Mouse (Mus musculus): Measurements from ENCODE around the gene Rgs3. TPM values are rescaled to one million over a fixed set of nuclear protein-coding genes. Genes with fewer than 3 reads are reported as not detected.

Gene Rgs3
- polyA plus RNA-seq, 1 experiment from 2014 or later: 49.1 TPM

DNA sequence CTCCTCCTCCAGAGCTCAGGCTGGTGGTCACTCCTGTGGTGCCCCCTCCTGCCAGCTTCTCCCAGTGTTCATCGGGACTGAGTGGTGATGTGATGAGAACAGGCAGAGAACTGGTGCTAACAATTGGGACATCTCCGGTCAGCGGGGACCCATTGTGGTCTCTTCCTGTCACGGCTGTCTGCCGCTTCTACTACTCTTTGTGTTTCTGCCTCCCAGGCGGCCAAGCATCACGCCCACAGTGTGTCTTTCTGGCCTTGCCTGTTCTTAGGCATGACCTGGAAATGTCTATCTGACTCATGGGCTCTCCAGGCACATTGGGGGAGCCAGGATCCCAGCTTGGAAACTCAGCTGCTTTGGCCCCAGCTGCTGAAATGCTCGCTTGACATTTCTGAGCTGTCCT, 83.8 kb downstream of the Rgs3 start:
- Histone ChIP-seq H3K9ac (replicated peaks; ENCODE audit: low read length) (no peak overlapping the region), H3K4me1 (ENCODE audit: control insufficient read depth, insufficient read depth, low read length) (no peaks in the 10 kb centered on the region), H3K4me3 (replicated peaks; ENCODE audit: low read depth, low read length) (no peak overlapping the region), H3K27ac (replicated peaks; ENCODE audit: low read depth, low read length) (no peak overlapping the region), H3K27me3 (ENCODE audit: control insufficient read depth, insufficient read depth, low read length) (no peaks in the 10 kb centered on the region), H3K9me3 (ENCODE audit: control insufficient read depth, low read length) (no peaks in the 10 kb centered on the region), H3K36me3 (ENCODE audit: control insufficient read depth, insufficient read depth, low read length) (no peaks in the 10 kb centered on the region; the same call in 1 of the 2 replicates), H3K4me2 (ENCODE audit: low read length) (no peak overlapping the region)
- DNase-seq (no peak), ATAC-seq (ENCODE audit: low FRiP score, low TSS enrichment) (no peak)
- 22% methylated on average over 8 of the region's 8 CpGs for WGBS

DNA sequence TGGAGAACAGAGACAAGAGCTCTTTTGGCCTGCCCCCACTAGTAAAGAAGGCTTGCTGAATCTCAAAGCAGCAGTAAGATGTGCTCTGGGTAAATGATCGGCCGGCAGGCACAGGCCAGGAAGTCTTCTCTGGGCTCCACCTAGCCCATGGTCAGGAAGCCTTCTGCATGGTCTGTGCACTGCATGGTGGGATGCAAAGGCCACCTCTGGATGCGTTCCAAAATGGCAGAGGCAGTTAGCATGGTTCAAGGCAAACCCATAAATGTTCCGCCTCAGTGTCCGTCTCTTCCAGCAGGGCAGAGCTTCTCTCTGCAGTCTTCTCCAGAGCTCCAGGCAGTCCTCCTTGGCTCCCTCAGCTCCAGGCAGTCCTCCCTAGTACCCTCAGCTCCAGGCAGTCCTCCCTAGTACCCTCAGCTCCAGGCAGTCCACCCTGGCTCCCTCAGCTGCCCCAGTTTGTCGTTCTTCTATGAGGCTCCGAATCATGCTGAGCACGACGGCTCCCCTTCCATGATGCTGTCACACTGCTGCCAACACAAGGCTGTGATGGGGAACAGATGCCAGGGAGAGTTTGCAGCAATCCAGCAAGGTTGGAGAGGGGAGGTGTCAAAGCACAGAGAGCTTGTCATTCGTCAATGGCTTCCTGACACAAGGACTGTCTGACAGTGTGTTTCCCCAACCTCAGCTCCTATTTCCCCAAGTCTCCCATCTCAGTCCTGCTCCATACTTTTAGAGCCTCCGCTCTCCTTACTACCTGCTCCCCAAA, 84.6 kb downstream of the Rgs3 start:
- H3K27ac ChIP-seq (replicated peaks; ENCODE audit: low read depth, low read length): no peak overlapping the region

DNA sequence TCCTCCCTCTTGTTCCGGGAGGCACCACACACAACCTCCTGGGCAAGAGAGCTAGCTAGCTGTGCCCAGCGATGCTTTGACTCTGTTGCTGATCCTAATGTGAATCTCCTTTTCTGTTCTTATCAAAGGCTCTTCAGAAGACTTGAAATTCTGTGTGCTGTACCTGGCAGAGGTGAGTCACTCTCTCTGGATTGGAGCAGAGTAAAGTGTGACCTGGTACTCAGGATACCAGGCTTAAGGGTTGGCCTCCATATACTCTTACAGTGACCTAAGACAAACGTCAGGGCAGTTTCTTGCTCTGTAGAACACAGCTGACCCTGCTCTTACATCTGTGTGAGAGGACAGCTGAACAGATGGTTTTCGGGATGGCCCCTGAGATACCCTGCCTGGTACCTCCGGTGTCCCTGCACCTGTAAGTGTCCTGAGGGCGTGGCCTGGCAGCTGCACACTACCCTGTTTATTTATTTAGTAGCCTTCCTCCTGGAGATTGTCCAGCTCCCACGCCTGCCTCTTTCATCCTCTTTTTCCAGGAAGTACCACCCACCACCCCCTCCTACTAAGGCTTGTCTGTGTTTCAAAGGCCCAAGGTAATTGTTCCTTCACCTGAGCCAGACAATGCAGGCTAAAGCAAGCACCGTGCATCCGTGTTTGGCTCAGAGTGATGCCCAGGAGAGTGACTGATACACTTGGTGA, 87.1 kb downstream of the Rgs3 start:
- H3K36me3 ChIP-seq (ENCODE audit: control insufficient read depth, insufficient read depth, low read length): no peaks in the 10 kb centered on the region
- H3K27ac ChIP-seq (replicated peaks; ENCODE audit: low read depth, low read length): no peak overlapping the region
- no peak overlapping the region for H3K4me2 ChIP-seq (ENCODE audit: low read length)
- WGBS: 83% methylated on average over 9 of the region's 9 CpGs
- H3K4me1 ChIP-seq (ENCODE audit: control insufficient read depth, insufficient read depth, low read length): no peaks in the 10 kb centered on the region
- H3K9ac ChIP-seq (replicated peaks; ENCODE audit: low read length): no peak overlapping the region
- no peak for ATAC-seq (ENCODE audit: low FRiP score, low TSS enrichment)
- H3K4me3 ChIP-seq (replicated peaks; ENCODE audit: low read depth, low read length): no peak overlapping the region
- H3K27me3 ChIP-seq (ENCODE audit: control insufficient read depth, insufficient read depth, low read length): no peaks in the 10 kb centered on the region
- H3K9me3 ChIP-seq (ENCODE audit: control insufficient read depth, low read length): no peaks in the 10 kb centered on the region
- DNase-seq: no peak

More for the DNA sequence above, 84.6 kb downstream of the Rgs3 start:
- DNase-seq (no peak), ATAC-seq (ENCODE audit: low FRiP score, low TSS enrichment) (no peak)
- no peak overlapping the region for H3K4me2 ChIP-seq (ENCODE audit: low read length)
- WGBS: 87% methylated on average over 11 of the region's 11 CpGs
- no peaks in the 10 kb centered on the region for H3K4me1 ChIP-seq (ENCODE audit: control insufficient read depth, insufficient read depth, low read length)
- no peaks in the 10 kb centered on the region; the same call in 1 of the 2 replicates for H3K36me3 ChIP-seq (ENCODE audit: control insufficient read depth, insufficient read depth, low read length)
- H3K9ac ChIP-seq (replicated peaks; ENCODE audit: low read length): no peak overlapping the region
- no peaks in the 10 kb centered on the region for H3K27me3 ChIP-seq (ENCODE audit: control insufficient read depth, insufficient read depth, low read length)
- no peak overlapping the region for H3K4me3 ChIP-seq (replicated peaks; ENCODE audit: low read depth, low read length)
- H3K9me3 ChIP-seq (ENCODE audit: control insufficient read depth, low read length): no peaks in the 10 kb centered on the region

DNA sequence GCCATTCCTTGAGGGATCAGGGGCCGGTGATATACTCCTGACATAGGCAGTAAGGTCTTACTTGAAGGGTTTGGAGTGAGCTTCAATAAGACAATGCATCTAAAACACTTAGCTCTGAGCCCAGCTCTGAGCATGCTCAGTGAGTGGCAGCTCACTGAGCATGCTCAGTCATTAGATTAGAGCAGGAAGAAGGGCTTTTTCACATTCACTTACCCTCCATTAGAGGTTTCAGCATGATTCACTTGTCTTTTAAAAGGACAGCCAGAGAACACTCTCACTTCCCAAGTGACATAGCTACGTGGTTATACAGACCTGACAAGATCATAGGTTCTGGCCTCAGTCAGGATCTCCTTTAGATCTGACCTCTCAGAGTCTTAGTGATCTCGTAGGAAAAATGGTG, 89.2 kb downstream of the Rgs3 start:
- no peaks in the 10 kb centered on the region for H3K4me1 ChIP-seq (ENCODE audit: control insufficient read depth, insufficient read depth, low read length)
- H3K9ac ChIP-seq (replicated peaks; ENCODE audit: low read length): no peak overlapping the region
- no peak overlapping the region for H3K27ac ChIP-seq (replicated peaks; ENCODE audit: low read depth, low read length)
- no peak for DNase-seq
- 82% methylated on average over 3 of the region's 3 CpGs for WGBS
- no peak overlapping the region for H3K4me3 ChIP-seq (replicated peaks; ENCODE audit: low read depth, low read length)
- no peaks in the 10 kb centered on the region for H3K27me3 ChIP-seq (ENCODE audit: control insufficient read depth, insufficient read depth, low read length)
- H3K36me3 ChIP-seq (ENCODE audit: control insufficient read depth, insufficient read depth, low read length): no peaks in the 10 kb centered on the region
- no peak overlapping the region for H3K4me2 ChIP-seq (ENCODE audit: low read length)
- no peaks in the 10 kb centered on the region for H3K9me3 ChIP-seq (ENCODE audit: control insufficient read depth, low read length)
- ATAC-seq (ENCODE audit: low FRiP score, low TSS enrichment): no peak

DNA sequence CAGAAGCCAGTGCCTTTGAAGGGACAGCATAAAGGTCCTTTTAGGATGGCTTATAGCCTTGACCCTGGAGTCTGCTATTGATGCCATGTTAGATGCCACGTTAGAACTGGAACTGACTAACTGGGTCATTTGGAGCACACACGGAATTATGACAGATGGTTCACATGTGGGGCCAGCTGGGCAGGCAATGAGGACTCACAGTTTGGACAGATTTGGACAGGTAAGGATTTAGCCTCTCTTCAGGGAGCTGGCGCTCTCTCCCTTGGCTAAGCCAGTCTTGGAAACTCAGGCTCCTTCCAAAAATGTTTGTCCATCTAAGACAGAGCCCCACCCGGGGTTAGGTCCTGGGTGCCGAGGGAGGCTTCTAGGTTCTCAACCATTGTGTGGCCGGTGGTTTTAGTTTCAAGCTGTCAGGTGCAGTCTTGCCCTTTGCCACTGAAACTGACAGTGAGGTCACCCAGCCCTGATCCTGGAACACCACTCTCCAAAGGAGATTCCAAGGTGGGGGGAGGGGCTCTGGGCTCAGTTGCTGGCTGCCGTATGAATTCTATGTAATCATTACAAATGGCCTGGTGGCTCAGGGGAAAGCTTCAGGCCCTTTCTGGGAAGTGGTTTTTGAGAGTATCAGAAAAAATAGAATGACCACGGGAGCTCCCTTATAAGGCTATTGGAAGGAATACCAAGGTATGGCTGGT, 90.0 kb downstream of the Rgs3 start:
- Histone ChIP-seq H3K27ac (replicated peaks; ENCODE audit: low read depth, low read length) (no peak overlapping the region), H3K4me1 (ENCODE audit: control insufficient read depth, insufficient read depth, low read length) (no peaks in the 10 kb centered on the region), H3K27me3 (ENCODE audit: control insufficient read depth, insufficient read depth, low read length) (no peaks in the 10 kb centered on the region), H3K36me3 (ENCODE audit: control insufficient read depth, insufficient read depth, low read length) (no peaks in the 10 kb centered on the region), H3K4me3 (replicated peaks; ENCODE audit: low read depth, low read length) (no peak overlapping the region), H3K9ac (replicated peaks; ENCODE audit: low read length) (no peak overlapping the region), H3K4me2 (ENCODE audit: low read length) (no peak overlapping the region), H3K9me3 (ENCODE audit: control insufficient read depth, low read length) (no peaks in the 10 kb centered on the region)
- WGBS: 84% methylated on average over 8 of the region's 8 CpGs
- DNase-seq (no peak), ATAC-seq (ENCODE audit: low FRiP score, low TSS enrichment) (no peak)

DNA sequence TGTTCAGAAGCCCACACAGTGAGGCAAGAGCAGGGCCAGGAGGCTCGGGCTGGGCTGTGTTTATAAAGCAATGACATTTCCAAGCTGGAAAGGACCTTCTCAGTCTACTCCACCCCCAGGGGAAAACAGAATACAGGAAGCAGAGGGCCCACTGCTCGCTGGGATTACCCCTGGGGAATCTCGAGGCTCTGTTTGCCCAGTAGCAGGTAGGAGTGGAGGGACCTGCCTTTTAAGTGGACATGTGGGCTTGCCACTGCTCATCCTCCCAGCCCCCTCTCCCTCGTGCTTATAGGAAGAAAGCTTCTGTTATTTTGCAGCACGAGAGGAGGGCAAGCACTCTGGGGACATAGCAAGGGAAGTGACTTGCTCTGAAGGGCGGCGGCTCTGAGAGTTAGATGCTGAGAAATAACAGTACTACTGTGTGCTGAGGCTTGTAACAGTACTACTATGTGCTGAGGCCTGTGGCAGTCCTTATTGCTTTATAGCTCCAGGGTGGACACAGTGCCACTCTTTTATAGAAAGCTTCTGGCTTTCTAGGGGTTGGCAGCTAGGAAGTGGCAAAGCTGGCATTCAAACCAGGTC, 91.6 kb downstream of the Rgs3 start:
- no peaks in the 10 kb centered on the region for H3K9me3 ChIP-seq (ENCODE audit: control insufficient read depth, low read length)
- no peaks in the 10 kb centered on the region for H3K27me3 ChIP-seq (ENCODE audit: control insufficient read depth, insufficient read depth, low read length)
- no peaks in the 10 kb centered on the region for H3K36me3 ChIP-seq (ENCODE audit: control insufficient read depth, insufficient read depth, low read length)
- no peaks in the 10 kb centered on the region for H3K4me1 ChIP-seq (ENCODE audit: control insufficient read depth, insufficient read depth, low read length)
- WGBS: 63% methylated on average over 7 of the region's 7 CpGs
- H3K4me3 ChIP-seq (replicated peaks; ENCODE audit: low read depth, low read length): no peak overlapping the region
- H3K9ac ChIP-seq (replicated peaks; ENCODE audit: low read length): no peak overlapping the region
- DNase-seq (no peak), ATAC-seq (ENCODE audit: low FRiP score, low TSS enrichment) (no peak)
- no peak overlapping the region for H3K4me2 ChIP-seq (ENCODE audit: low read length)
- no peak overlapping the region for H3K27ac ChIP-seq (replicated peaks; ENCODE audit: low read depth, low read length)

DNA sequence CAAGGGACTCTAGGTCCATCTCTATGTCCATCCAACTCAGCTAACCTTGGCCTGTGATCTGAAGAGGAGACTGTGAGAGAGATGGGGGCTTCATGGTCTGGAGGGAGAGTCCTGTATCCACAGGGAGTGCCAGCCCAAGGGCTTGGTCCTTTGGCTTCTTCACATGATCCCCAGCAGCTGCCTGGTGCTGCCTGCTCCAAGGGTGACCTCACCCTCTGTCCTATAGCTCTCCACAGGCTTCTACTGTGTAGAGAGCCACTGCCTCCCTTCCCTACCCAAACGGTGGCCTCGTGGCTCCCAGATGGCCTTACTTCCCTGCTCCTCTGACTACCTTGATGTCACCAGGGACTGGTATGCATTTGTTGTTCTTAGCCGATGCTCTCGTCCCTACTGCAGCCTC, 92.6 kb downstream of the Rgs3 start:
- Histone ChIP-seq H3K36me3 (ENCODE audit: control insufficient read depth, insufficient read depth, low read length) (no peaks in the 10 kb centered on the region), H3K4me3 (replicated peaks; ENCODE audit: low read depth, low read length) (no peak overlapping the region), H3K27me3 (ENCODE audit: control insufficient read depth, insufficient read depth, low read length) (no peaks in the 10 kb centered on the region), H3K9me3 (ENCODE audit: control insufficient read depth, low read length) (no peaks in the 10 kb centered on the region), H3K4me1 (ENCODE audit: control insufficient read depth, insufficient read depth, low read length) (no peaks in the 10 kb centered on the region), H3K9ac (replicated peaks; ENCODE audit: low read length) (no peak overlapping the region), H3K4me2 (ENCODE audit: low read length) (no peak overlapping the region), H3K27ac (replicated peaks; ENCODE audit: low read depth, low read length) (no peak overlapping the region)
- WGBS: 79% methylated on average over 4 of the region's 4 CpGs
- no peak for DNase-seq
- ATAC-seq (ENCODE audit: low FRiP score, low TSS enrichment): no peak

DNA sequence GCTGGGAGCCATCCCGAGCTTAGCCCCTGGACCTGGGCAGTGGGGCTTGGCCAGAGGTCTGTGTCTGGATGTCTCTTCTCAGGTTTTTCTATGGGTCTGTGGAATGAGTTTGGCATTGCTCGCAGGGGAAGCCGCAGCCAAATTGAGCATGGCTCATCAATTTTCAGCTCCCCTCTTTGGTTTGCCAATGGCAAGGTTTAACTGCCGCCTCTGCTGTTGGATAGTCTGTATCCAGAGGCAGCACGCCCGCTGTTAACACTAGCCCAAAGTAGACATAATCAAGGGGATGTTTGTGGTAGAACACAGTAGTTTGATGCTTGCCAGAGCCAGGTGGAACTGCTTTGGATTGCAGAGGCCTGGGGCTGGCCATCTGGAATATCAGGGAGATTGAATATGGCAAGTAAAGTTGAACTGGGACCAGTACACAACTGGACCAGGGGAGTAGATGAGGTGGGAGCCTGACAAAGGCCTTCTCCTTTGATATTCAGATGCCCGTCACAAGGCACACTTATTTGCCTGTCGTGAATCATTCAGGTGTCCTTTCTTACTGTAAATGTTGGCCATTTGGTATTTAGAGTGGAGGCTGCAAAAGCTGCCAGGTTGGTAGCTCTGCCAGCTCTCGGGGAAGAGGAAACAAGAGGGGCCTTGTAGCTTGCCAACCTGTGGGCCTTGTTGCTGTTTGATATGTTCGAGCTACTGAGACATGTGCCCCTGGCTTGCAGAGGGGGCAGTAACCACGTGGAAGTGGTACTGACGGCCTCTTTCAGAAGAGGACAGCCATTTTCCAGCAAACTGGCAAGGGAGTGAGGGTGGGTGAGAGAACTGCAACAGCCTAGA, 93.5 kb downstream of the Rgs3 start:
- H3K4me2 ChIP-seq (ENCODE audit: low read length): no peak overlapping the region
- H3K36me3 ChIP-seq (ENCODE audit: control insufficient read depth, insufficient read depth, low read length): no peaks in the 10 kb centered on the region
- no peaks in the 10 kb centered on the region for H3K27me3 ChIP-seq (ENCODE audit: control insufficient read depth, insufficient read depth, low read length)
- DNase-seq (no peak), ATAC-seq (ENCODE audit: low FRiP score, low TSS enrichment) (no peak)
- no peak overlapping the region for H3K27ac ChIP-seq (replicated peaks; ENCODE audit: low read depth, low read length)
- WGBS: 89% methylated on average over 12 of the region's 12 CpGs
- no peak overlapping the region for H3K4me3 ChIP-seq (replicated peaks; ENCODE audit: low read depth, low read length)
- H3K9me3 ChIP-seq (ENCODE audit: control insufficient read depth, low read length): no peaks in the 10 kb centered on the region
- H3K4me1 ChIP-seq (ENCODE audit: control insufficient read depth, insufficient read depth, low read length): no peaks in the 10 kb centered on the region
- H3K9ac ChIP-seq (replicated peaks; ENCODE audit: low read length): no peak overlapping the region

Measured in midbrain, embryonic 14.5 days (tissue).